Mouse (Mus musculus): Measurements from ENCODE around the gene T2. TPM values are rescaled to one million over a fixed set of nuclear protein-coding genes. Genes with fewer than 3 reads are reported as not detected.
"Not testable (repeated sequence)": the region's sequence is repeated elsewhere in the genome, so short reads cannot be mapped to it uniquely, and the experiment has no call there.

T2 gene
- total RNA-seq (2021), result under 1 TPM in 1 of 2 experiments, not detected in 1; 0.47 TPM

GRCm38 (mm10) chr17:8355692-8356091 is at the start of gene T2:
TSS of gene T2 (plus strand) at chr17:8355992.
- intact Hi-C loops (cut with DNase I), result no loop called here
- DNase-seq (ENCODE audit: extremely low spot score in 1 of 2, low spot score in 2 of 2), result no peak

GRCm38 (mm10) chr17:8310838-8311614 is 44.8 kb upstream of the T2 start, which contains the start of gene Sft2d1:
TSS of gene Sft2d1 (plus strand) at chr17:8311102.
- peak; percentile 95 to 98 for DNase-seq (ENCODE audit: extremely low spot score in 1 of 2, low spot score in 2 of 2)
- intact Hi-C loops (cut with DNase I), result no loop called here

DNA sequence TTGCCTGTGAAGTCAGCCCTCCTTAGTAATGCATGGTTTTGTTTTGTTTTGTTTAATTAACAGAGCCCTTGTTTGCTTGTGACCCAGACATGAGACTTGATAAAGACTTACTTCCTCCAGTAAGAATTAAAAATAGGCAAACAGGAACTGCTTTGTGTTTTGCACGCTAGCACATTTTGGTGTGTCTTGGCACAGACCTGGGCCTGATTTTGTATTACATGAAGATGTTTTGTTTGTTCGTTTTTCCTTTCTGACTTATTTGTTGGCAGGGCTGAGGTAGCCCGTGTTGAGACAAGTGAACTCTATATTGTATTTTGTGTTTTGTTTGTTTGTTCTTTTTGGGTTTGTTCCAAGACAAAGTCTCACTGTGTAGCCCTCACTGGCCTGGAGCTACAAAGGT is 44.0 kb upstream of the T2 start:
- no peak for DNase-seq (ENCODE audit: extremely low spot score in 1 of 2, low spot score in 2 of 2)
- intact Hi-C loops (cut with DNase I), result loop anchor here (2.0 kb wide), 1 partner anchor 61 kb away; no protein-coding TSS in a partner anchor

DNA sequence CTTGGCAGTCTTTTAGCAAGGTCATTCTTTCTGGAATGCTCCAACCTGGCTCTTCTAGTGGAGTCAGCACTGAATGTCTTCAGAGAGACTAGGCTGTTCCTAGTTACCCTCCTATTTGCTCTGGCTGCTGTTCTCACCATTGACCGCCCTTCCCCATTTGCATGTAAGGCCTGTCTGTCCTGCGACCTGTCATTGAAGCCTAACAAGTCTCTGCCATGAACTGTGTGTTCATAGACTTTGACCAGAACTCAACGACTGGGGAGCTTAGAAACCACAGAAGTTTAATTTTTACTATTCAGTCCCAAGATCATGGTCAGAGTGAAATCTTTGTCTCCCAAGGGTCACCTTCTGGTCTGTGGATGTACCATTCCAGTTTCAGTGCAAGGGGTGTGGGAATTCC is 41.8 kb upstream of the T2 start:
- intact Hi-C loops (cut with DNase I), result loop anchor here (2.0 kb wide), 1 partner anchor 59 kb away; no protein-coding TSS in a partner anchor

DNA sequence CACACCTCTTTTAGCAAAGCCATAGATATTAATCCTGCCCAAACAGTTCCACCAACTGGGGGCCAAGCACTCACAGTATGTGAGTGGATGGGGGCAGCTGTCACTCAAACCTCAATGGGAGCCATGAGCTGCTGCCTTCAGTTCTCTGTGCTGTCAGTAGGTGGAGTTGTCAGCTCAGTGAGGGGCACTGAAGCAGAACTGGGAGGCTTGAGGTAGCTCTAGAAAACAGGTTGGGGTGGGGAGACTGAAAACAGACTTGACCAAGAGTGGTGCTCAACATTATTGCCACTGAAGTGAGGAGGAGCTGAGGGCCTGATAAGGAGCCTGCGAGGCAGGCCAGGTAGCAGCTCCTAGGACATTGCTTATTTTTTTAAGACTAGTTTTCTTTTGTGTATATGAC is 39.5 kb upstream of the T2 start:
- intact Hi-C loops (cut with DNase I), result no loop called here
- no peak for DNase-seq (ENCODE audit: extremely low spot score in 1 of 2, low spot score in 2 of 2)

More for the DNA sequence above, 41.8 kb upstream of the T2 start:
- no peak for DNase-seq (ENCODE audit: extremely low spot score in 1 of 2, low spot score in 2 of 2)

GRCm38 (mm10) chr17:8326877-8327276 is 28.9 kb upstream of the T2 start:
- intact Hi-C loops (cut with DNase I), result not testable (repeated sequence)
- peak in 1 of 2 experiments; percentile 3 for DNase-seq (ENCODE audit: extremely low spot score in 1 of 2, low spot score in 2 of 2)

DNA sequence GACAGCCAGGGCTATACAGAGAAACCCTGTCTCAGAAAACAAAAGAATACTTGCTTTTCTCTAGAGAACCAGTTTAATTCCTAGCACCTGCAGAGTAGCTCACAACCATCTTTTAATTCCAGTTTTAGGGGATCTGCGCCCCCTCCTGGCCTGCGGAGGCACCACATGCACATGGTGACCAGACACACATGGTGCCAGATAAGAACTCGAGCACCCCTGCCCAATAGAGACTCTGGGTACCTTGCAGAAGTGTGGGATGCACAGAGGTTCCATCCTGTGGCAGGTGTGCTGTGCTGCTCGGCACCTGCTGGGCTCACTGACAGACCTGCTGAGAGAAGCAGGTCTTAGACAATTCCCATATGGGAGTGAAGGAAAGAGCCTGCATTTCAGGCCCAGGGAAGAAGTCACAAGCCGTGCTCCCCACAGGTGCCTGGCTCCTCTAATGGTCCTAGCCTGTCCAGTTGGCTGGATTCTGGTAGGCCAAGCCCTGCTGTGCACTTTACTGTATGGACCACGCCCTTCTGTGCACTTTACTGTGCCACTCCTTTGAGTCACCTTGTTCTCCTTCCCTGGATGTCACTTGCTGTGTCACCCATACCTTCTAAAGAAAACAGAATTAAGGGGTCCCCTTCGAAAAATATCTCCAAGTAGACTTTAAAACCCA is 27.1 kb upstream of the T2 start:
- intact Hi-C loops (cut with DNase I), result no loop called here
- DNase-seq (ENCODE audit: extremely low spot score in 1 of 2, low spot score in 2 of 2), result no peak

- DNase-seq (ENCODE audit: extremely low spot score in 1 of 2, low spot score in 2 of 2), result no peak
- intact Hi-C loops (cut with DNase I), result no loop called here
These were observed 25.2 kb upstream of the T2 start for GRCm38 (mm10) chr17:8330602-8331001.

DNA sequence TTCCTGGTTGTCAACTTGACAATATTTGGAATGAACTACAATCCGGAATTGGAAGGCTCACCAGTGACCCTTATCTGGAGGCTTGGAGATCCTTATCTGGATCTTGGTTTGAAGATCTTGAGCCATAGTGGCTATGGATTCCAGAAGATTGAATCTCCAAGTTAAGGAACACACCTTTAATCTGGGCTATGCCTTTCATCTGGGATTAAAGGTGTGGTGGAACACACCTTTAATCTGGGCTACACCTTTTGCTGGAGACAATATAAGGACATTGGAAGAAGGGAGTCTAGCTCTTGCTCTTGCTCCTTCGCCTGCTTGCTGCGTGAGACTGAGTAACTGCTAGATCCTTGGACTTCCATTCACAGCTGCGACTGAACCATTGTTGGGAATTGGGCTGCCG is 18.6 kb upstream of the T2 start, which contains the start of gene Prr18:
Gene Prr18 (plus strand): TSS at position 301 of the 400 bp plus-strand sequence.
- intact Hi-C loops (cut with DNase I); DNase-seq (ENCODE audit: extremely low spot score in 1 of 2, low spot score in 2 of 2): not testable (repeated sequence)

GRCm38 (mm10) chr17:8339666-8340374 is 16.0 kb upstream of the T2 start:
- peak in 1 of 2 experiments; percentile 56 for DNase-seq (ENCODE audit: extremely low spot score in 1 of 2, low spot score in 2 of 2)
- intact Hi-C loops (cut with DNase I), result no loop called here

- intact Hi-C loops (cut with DNase I), result no loop called here
- DNase-seq (ENCODE audit: extremely low spot score in 1 of 2, low spot score in 2 of 2), result peak in 1 of 2 experiments; percentile 72
These were observed 15.1 kb upstream of the T2 start for GRCm38 (mm10) chr17:8340407-8341359.

DNA sequence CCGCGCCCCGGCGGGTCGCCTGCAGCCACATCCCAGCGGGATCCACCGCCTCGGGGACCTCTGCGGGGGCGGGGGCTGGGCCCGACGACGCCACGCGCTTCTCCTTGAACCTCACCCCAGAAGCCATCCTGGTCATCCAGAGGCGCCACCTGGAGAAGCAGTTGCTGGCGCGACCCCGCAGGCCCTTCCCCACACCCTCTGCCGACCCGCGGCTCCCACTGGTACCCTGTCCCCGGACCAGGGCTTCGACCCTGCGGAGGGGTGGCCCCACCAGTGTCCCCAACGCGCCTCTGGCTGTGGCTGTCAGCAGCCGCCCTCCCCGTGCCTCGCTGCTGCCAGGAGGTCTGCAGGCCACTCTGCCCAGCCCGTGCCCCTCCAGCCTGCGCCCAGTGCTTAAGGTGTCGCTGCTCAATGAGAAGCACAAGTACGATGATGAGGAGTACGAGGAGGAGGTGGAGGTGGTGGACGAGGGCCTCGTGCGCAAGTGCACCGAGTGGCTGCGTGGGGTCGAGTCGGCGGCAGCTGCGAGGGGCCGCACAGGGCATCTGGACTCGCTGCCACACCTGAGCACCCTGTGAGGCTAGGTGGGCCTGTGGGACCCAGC is 14.3 kb upstream of the T2 start:
- DNase-seq (ENCODE audit: extremely low spot score in 1 of 2, low spot score in 2 of 2), result peak in 1 of 2 experiments; percentile 45
- intact Hi-C loops (cut with DNase I), result no loop called here

- intact Hi-C loops (cut with DNase I), result no loop called here
- DNase-seq (ENCODE audit: extremely low spot score in 1 of 2, low spot score in 2 of 2), result no peak
These were observed 13.1 kb upstream of the T2 start for GRCm38 (mm10) chr17:8342706-8343105.

- intact Hi-C loops (cut with DNase I), result no loop called here
- peak in 1 of 2 experiments; percentile 51 for DNase-seq (ENCODE audit: extremely low spot score in 1 of 2, low spot score in 2 of 2)
These were observed 12.4 kb upstream of the T2 start for GRCm38 (mm10) chr17:8343416-8343815.

- intact Hi-C loops (cut with DNase I), result no loop called here
- DNase-seq (ENCODE audit: extremely low spot score in 1 of 2, low spot score in 2 of 2), result no peak
These were observed 8.0 kb upstream of the T2 start for GRCm38 (mm10) chr17:8347765-8348285.

GRCm38 (mm10) chr17:8348941-8349340 is 6.9 kb upstream of the T2 start:
- intact Hi-C loops (cut with DNase I), result no loop called here
- no peak for DNase-seq (ENCODE audit: extremely low spot score in 1 of 2, low spot score in 2 of 2)

- DNase-seq (ENCODE audit: extremely low spot score in 1 of 2, low spot score in 2 of 2), result no peak
- intact Hi-C loops (cut with DNase I), result no loop called here
These were observed 4.7 kb upstream of the T2 start for GRCm38 (mm10) chr17:8351088-8351487.

DNA sequence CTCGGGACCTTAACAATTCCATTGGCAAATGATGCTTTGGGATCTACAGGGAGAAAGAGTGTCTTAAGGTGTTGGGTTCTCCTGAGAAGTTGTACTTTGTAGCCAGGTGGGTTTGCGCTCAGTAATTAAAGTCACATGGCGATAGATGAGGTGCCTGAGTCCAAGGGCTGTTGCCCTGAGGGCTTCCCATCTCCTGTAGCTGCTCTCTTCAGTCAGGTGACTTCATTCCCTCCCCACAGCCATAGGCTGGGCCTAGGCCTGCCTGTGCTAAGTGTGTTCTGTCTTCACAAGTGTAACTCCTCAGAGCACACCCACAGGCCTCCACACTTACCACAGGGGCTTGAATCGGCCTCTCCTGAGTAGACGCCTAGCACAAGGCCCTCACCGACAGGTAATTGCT is 1.7 kb downstream of the T2 start:
- intact Hi-C loops (cut with DNase I), result no loop called here

More for the DNA sequence above, 1.7 kb downstream of the T2 start:
- no peak for DNase-seq (ENCODE audit: extremely low spot score in 1 of 2, low spot score in 2 of 2)
